Mouse (Mus musculus) thymus, postnatal 0 days (tissue): ENCODE measurements around the gene Prkra. TPM values are rescaled to one million over a fixed set of nuclear protein-coding genes. Genes with fewer than 3 reads are reported as not detected.
"Not testable (repeated sequence)": the region's sequence is repeated elsewhere in the genome, so short reads cannot be mapped to it uniquely, and the experiment has no call there.

ENCODE experiments used
- DNase-seq: peaks from one replicate; pipeline ENCODE4 v3.0.0-alpha.2; 2015; ENCODE audit warnings: low spot score
- polyA plus RNA-seq: library from polyadenylated mRNA; unstranded; fragments of >200 nt; fragmentation: Nextera tagmentation; extraction: Ambion mirVana; gene quantifications from 2 replicates; pipeline ENCODE4 v1.2.1, GENCODE M21; 2015

The Prkra gene
- polyA plus RNA-seq, 1 experiment from 2014 or later: 15.4 TPM

DNA sequence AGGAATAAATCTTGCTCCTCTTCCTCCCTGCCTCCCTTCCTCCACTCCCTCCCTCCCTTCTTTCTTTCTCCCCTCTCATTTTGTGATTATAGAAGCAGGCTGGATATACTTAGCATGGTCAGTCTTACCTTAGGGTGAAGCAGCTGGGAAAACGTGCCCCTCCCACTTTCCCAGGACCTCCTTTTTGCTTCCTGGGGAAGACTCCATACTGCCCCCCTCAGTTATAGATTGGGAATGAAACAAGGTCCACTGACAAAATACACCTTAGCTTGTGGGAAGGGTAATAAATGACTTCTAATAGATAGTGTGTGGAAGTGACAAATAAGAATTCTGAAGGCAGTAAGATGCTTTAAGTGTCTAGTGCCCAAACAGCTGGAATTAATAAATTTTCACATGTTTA, 8.2 kb upstream of the Prkra start:
- no peak for DNase-seq

DNA sequence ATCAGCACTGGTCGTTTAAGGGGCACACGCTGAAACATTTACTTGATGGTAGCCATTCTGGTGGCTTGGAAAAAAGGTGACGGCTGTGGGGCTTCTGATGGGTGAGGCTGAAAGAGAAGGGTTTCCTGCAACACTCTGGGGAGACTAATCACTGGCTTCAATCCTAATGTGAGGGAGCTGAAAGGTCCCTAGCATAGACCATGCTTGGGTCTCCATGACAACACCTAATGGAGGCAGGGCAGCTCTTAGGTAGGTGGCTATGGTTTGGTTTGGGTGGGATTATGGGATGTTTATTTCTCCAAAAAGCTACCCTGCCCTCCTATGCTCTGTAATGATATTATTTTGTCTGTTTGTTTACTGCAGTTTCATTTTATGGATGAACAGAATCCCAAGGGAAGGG, 7.6 kb upstream of the Prkra start:
- no peak for DNase-seq

- DNase-seq: no peak
Measured at GRCm38 (mm10) chr2:76654646-76655045, 6.8 kb upstream of the Prkra start.

GRCm38 (mm10) chr2:76653070-76653469, 5.3 kb upstream of the Prkra start:
- DNase-seq: no peak

- no peak for DNase-seq
Measured at GRCm38 (mm10) chr2:76648666-76649141, 889 bp upstream of the Prkra start.

DNA sequence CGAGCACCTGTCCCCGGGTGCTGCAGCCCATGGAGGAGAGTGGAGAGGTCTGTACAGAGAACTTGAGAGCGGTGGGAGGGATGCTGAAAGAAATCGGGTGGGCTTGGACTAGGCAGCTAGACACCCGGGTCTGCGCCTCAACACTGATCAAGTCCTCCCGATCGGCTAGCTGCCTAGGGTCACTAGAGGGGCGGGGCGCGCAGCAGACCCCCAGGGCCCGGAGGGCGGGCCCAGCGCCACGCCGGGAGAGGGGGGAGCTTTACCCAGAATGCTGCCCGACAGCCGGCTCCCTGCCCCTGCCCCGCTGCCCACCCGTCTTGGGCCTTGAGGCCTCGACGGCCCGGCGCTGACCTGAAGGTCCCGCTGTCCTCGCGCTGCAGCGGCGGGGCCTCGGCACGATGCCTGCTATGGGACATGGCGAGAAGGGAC, 360 bp downstream of the Prkra start:
- no peak for DNase-seq

GRCm38 (mm10) chr2:76643801-76644200, 4.0 kb downstream of the Prkra start:
- no peak for DNase-seq

DNA sequence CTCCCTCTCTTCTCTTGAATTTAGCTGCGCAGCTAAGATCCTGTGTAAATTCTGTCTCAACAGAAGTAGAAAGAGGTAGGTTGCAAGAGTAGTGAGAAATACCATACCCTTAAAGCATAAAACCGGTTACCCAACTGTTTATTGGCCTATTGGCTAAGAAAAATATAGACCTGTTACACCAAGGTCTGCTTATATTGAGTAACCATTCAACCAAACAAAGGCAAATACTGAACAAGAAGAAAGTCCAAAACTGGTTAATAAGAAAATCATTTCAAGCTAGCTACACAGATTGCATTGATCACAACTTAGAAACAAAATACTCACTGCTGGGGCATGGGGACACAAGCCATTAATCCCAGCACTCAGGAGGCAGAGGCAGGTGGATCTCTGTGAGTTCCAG, 8.2 kb downstream of the Prkra start:
- DNase-seq: no peak

DNA sequence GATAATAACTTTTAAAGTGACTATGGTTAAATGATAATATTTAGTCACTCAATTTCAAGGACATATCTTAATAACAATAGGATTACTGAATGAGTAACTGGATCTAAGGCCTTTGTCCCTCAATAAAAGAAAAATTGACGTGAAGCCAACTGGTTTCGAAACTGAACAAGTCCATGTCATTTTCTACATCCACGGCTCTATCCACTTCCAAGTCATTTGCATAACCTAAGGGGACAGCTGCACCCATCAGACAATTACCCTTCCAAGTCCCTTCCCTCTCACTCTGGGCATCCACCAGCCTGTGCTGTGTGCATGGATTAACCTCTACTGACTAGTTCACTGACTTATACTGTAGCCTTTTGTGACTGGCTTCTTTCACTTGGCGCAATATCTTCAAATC, 16.2 kb downstream of the Prkra start:
- DNase-seq: no peak

- no peak for DNase-seq
Measured at GRCm38 (mm10) chr2:76630293-76630692, 17.5 kb downstream of the Prkra start.

DNA sequence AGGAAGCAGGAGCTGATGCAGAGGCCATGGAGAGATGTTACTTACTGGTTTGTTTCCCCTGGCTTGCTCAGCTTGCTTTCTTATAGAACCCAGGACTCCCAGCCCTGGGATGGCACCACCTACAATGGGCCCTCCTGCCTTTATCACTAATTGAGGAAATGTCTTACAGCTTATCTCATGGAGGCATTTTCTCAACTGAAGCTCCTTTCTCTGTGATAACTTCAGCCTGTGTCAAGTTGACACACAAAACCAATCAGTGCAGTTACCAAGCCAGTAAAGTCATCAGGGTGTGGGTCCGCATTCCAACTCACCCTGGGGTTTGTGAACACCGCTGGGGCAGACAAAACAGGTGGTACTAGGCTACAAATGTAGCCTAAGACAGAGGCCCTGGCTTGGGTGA, 25.5 kb downstream of the Prkra start:
- not testable (repeated sequence) for DNase-seq

DNA sequence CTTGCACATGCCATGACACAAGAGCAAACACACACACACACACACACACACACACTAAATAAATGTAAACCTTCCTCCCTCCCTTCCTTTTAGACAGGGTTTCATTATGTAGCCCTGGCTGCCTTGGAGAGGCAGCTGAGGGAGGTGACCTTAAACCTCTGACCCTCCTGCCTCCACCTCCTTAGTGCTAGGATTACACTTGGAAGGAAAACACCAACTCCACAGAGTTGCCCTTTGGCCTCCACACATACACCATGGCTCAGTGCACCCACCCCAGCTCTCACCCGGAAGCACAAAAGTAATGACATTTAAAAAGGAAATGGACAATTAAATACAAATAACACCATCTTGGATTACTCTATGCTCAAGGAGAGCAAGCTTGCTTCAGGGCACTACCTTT, 26.1 kb downstream of the Prkra start:
- DNase-seq: no peak

GRCm38 (mm10) chr2:76620188-76620587, 27.6 kb downstream of the Prkra start:
- no peak for DNase-seq

- no peak for DNase-seq
Measured at GRCm38 (mm10) chr2:76618078-76618477, 29.7 kb downstream of the Prkra start.

DNA sequence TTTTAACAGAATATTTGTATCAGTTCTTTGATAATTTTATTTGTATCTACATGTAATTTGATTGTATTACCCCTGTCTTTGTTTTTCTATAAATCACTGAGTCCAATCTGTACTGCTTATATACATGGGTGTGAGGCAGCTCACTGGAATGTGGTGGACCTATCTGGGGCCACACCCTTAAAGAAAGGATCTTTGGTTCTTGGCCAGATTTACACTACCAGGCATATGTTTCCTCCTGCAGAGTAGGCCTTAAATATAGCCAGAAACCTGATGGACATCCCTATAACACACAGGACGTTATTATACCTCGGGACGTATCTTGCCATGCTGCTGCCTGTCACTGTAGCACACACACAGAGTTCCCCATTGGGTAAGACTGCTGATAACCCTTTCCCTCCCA, 35.8 kb downstream of the Prkra start:
- no peak for DNase-seq

GRCm38 (mm10) chr2:76610326-76611104, 37.3 kb downstream of the Prkra start:
- DNase-seq: no peak

GRCm38 (mm10) chr2:76606704-76607103, 41.1 kb downstream of the Prkra start:
- DNase-seq: no peak

GRCm38 (mm10) chr2:76602256-76602655, 45.6 kb downstream of the Prkra start:
- DNase-seq: no peak

GRCm38 (mm10) chr2:76599214-76599613, 48.6 kb downstream of the Prkra start:
- no peak for DNase-seq

DNA sequence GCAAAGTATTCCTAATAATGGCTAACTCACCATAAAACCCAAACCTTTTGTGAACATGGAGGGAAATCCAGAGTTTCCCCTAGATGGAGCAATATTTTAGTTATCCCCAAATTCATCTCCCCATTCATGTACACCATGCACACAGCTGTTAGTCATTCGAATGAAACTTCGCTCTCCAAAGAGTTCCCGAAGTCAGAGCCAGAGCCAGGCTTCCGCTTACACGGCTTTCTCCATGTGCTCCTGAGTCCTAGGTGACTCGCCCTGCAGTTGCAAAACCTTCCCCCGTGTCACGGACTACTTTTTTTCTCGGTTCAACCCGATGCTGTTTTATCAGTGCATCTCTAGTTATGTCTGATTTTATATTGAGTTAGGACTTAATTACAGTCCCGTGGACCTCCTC, 50.3 kb downstream of the Prkra start:
- DNase-seq: no peak

- DNase-seq: no peak
Measured at GRCm38 (mm10) chr2:76592401-76592924, 55.4 kb downstream of the Prkra start.

DNA sequence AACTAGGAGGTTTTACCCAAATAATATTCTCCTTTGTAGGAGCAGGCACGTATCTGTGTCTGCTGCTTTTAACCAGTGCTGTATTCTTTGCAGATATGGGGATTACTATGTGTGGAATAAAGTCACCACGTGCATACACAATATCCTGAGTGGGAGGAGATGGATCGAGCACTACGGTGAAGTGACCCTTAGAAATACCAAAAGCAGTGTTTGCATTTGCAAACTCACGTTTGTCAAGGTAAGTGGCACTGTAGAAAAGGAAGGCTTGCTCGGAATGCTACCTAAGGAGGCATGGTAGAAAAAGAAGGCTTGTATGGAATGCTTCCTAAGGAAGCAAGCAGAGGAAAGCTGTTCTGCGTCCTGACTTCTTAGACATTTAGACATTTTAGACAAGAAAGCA, 57.6 kb downstream of the Prkra start:
- no peak for DNase-seq

- no peak for DNase-seq
Measured at GRCm38 (mm10) chr2:76586906-76587305, 60.9 kb downstream of the Prkra start.
